Mouse (Mus musculus) regulatory T cell (primary cell): ENCODE measurements around the gene Tfr2.

ENCODE experiments used
- in situ Hi-C: fragments of 300-600 bp; cut with MboI, MseI; formaldehyde crosslinking; loops from one replicate; pipeline ENCODE4 v1.15.1; 2025; ENCODE audit warnings: high pct_unique_total_duplicates

The Tfr2 gene

GRCm38 (mm10) chr5:137569665-137570064, at the start of gene Tfr2:
Gene Tfr2, plus strand, starts transcription at chr5:137569840.
- in situ Hi-C loops, result no loop called here

- in situ Hi-C loops, result loop anchor here (10.0 kb wide), 1 partner anchor 243 kb away; no protein-coding TSS in a partner anchor
Observed at GRCm38 (mm10) chr5:137521861-137522260, 47.8 kb upstream of the Tfr2 start.

- in situ Hi-C loops, result loop anchor here (10.0 kb wide), 1 partner anchor 242 kb away; no protein-coding TSS in a partner anchor
Observed at GRCm38 (mm10) chr5:137522711-137523110, 46.9 kb upstream of the Tfr2 start.

GRCm38 (mm10) chr5:137523396-137524250, 46.0 kb upstream of the Tfr2 start:
- in situ Hi-C loops, result loop anchor here (10.0 kb wide), 1 partner anchor 241 kb away; no protein-coding TSS in a partner anchor

- in situ Hi-C loops, result loop anchor here (10.0 kb wide), 1 partner anchor 241 kb away; no protein-coding TSS in a partner anchor
Observed at GRCm38 (mm10) chr5:137524251-137524515, 45.5 kb upstream of the Tfr2 start.

GRCm38 (mm10) chr5:137524671-137525070, 45.0 kb upstream of the Tfr2 start:
- in situ Hi-C loops, result loop anchor here (10.0 kb wide), 1 partner anchor 240 kb away; no protein-coding TSS in a partner anchor

GRCm38 (mm10) chr5:137525511-137525910, 44.1 kb upstream of the Tfr2 start:
- in situ Hi-C loops, result loop anchor here (10.0 kb wide), 1 partner anchor 239 kb away; no protein-coding TSS in a partner anchor

- in situ Hi-C loops, result loop anchor here (10.0 kb wide), 1 partner anchor 238 kb away; no protein-coding TSS in a partner anchor
Observed at GRCm38 (mm10) chr5:137526192-137526936, 43.3 kb upstream of the Tfr2 start.

GRCm38 (mm10) chr5:137527413-137527812, 42.2 kb upstream of the Tfr2 start:
- in situ Hi-C loops, result loop anchor here (10.0 kb wide), 1 partner anchor 237 kb away; no protein-coding TSS in a partner anchor

GRCm38 (mm10) chr5:137528247-137528968, 41.2 kb upstream of the Tfr2 start:
- in situ Hi-C loops, result loop anchor here (10.0 kb wide), 1 partner anchor 236 kb away; no protein-coding TSS in a partner anchor

- in situ Hi-C loops, result loop anchor here (10.0 kb wide), 1 partner anchor 235 kb away; no protein-coding TSS in a partner anchor
Observed at GRCm38 (mm10) chr5:137529221-137529995, 40.2 kb upstream of the Tfr2 start.

GRCm38 (mm10) chr5:137530075-137530474, 39.6 kb upstream of the Tfr2 start:
- in situ Hi-C loops, result no loop called here

- in situ Hi-C loops, result no loop called here
Observed at GRCm38 (mm10) chr5:137530588-137531413, 38.8 kb upstream of the Tfr2 start.

GRCm38 (mm10) chr5:137531414-137532130, 38.1 kb upstream of the Tfr2 start:
- in situ Hi-C loops, result no loop called here

GRCm38 (mm10) chr5:137532131-137532807, 37.4 kb upstream of the Tfr2 start:
- in situ Hi-C loops, result no loop called here

- in situ Hi-C loops, result no loop called here
Observed at GRCm38 (mm10) chr5:137532808-137533116, 36.9 kb upstream of the Tfr2 start.

GRCm38 (mm10) chr5:137533117-137533827, 36.4 kb upstream of the Tfr2 start, which contains the start of the genes Epo and Gnb2:
Gene Epo, minus strand, starts transcription at chr5:137533242.
Gene Gnb2, minus strand, starts transcription at chr5:137533510.
- in situ Hi-C loops, result no loop called here

GRCm38 (mm10) chr5:137534762-137535161, 34.9 kb upstream of the Tfr2 start:
- in situ Hi-C loops, result no loop called here
